Mouse (Mus musculus) erythroblast, embryonic 14.5 days (primary cell): ENCODE data around the gene Efl1. TPM values are rescaled to one million over a fixed set of nuclear protein-coding genes. Genes with fewer than 3 reads are reported as not detected.

Experiments
- H3K27me3 ChIP-seq: 2 replicates; pipeline ENCODE4 v1.6.1; 2012; ENCODE audit warnings: inconsistent platforms; ENCODE audit not compliant: control insufficient read depth
- H3K36me3 ChIP-seq: 2 replicates; pipeline ENCODE4 v1.6.1; 2012; ENCODE audit warnings: mild to moderate bottlenecking, inconsistent platforms; ENCODE audit not compliant: control insufficient read depth
- H3K4me1 ChIP-seq: 2 replicates; pipeline ENCODE4 v1.6.1; 2012; ENCODE audit warnings: inconsistent platforms; ENCODE audit not compliant: control insufficient read depth
- H3K4me3 ChIP-seq: replicated peaks from 2 replicates; pipeline ENCODE3; 2012; ENCODE audit warnings: moderate library complexity, mild to moderate bottlenecking, inconsistent platforms
- H3K9me3 ChIP-seq: 2 replicates; pipeline ENCODE4 v1.6.1; 2012; ENCODE audit warnings: low read length, inconsistent platforms, mixed read lengths; ENCODE audit not compliant: control insufficient read depth
- GATA1 ChIP-seq: IDR thresholded peaks from 2 replicates; pipeline ENCODE4 v1.6.1; 2012; ENCODE audit warnings: low read length, inconsistent platforms, mixed read lengths
- TAL1 ChIP-seq: IDR thresholded peaks from 3 replicates; pipeline ENCODE4 v1.6.1; 2012; ENCODE audit warnings: low read length, inconsistent platforms, mixed read lengths
- polyA plus RNA-seq: library from polyadenylated mRNA; stranded (reverse); fragments of >175 nt; gene quantifications from 2 replicates; pipeline ENCODE4 v1.2.3, GENCODE M21; 2012

Gene Efl1
- polyA plus RNA-seq, 1 experiment: 0.15 TPM

GRCm38 (mm10) chr7:82772481-82772880 is 124.1 kb downstream of the Efl1 start:
- Histone ChIP-seq H3K36me3 (peaks cover 6% of the 10 kb centered on the region), H3K4me3 (no peak overlapping the region), H3K4me1 (peaks cover 2% of the 10 kb centered on the region), H3K27me3 (no peaks in the 10 kb centered on the region; the same call in 1 of the 2 replicates), H3K9me3 (peaks cover 8% of the 10 kb centered on the region)
- no peak for TF ChIP-seq GATA1
- no peak for TF ChIP-seq TAL1

- H3K36me3 ChIP-seq: peaks cover 8% of the 10 kb centered on the region
- no peak overlapping the region for H3K4me3 ChIP-seq
- no peaks in the 10 kb centered on the region; the same call in 1 of the 2 replicates for H3K27me3 ChIP-seq
- H3K4me1 ChIP-seq: peaks cover 2% of the 10 kb centered on the region
- no peak for TF ChIP-seq TAL1
- TF ChIP-seq GATA1: no peak
- peaks cover 8% of the 10 kb centered on the region for H3K9me3 ChIP-seq
Measured at GRCm38 (mm10) chr7:82773150-82773549, 124.7 kb downstream of the Efl1 start.

- H3K27me3 ChIP-seq: no peaks in the 10 kb centered on the region; the same call in 1 of the 2 replicates
- H3K9me3 ChIP-seq: peaks cover 8% of the 10 kb centered on the region
- H3K4me3 ChIP-seq: no peak overlapping the region
- peaks cover 9% of the 10 kb centered on the region for H3K36me3 ChIP-seq
- H3K4me1 ChIP-seq: peaks cover 2% of the 10 kb centered on the region
- TF ChIP-seq GATA1 (no peak), TAL1 (no peak)
Measured at GRCm38 (mm10) chr7:82773884-82774283, 125.5 kb downstream of the Efl1 start.

- peaks cover 2% of the 10 kb centered on the region for H3K4me1 ChIP-seq
- no peaks in the 10 kb centered on the region; the same call in 1 of the 2 replicates for H3K27me3 ChIP-seq
- peaks cover 11% of the 10 kb centered on the region for H3K36me3 ChIP-seq
- H3K9me3 ChIP-seq: peaks cover 8% of the 10 kb centered on the region
- no peak overlapping the region for H3K4me3 ChIP-seq
- TF ChIP-seq TAL1: no peak
- no peak for TF ChIP-seq GATA1
Measured at GRCm38 (mm10) chr7:82775090-82775489, 126.7 kb downstream of the Efl1 start.

- Histone ChIP-seq H3K27me3 (no peaks in the 10 kb centered on the region), H3K9me3 (no peaks in the 10 kb centered on the region), H3K4me1 (no peaks in the 10 kb centered on the region), H3K36me3 (peaks cover 3% of the 10 kb centered on the region; the same call in 1 of the 2 replicates), H3K4me3 (no peak overlapping the region)
- TF ChIP-seq GATA1 (no peak), TAL1 (no peak)
Measured at GRCm38 (mm10) chr7:82783071-82783470, 134.7 kb downstream of the Efl1 start.

GRCm38 (mm10) chr7:82783693-82784092 is 135.3 kb downstream of the Efl1 start:
- H3K27me3 ChIP-seq: no peaks in the 10 kb centered on the region
- H3K4me1 ChIP-seq: no peaks in the 10 kb centered on the region
- no peak overlapping the region for H3K4me3 ChIP-seq
- TF ChIP-seq TAL1 (no peak), GATA1 (no peak)
- H3K9me3 ChIP-seq: no peaks in the 10 kb centered on the region
- H3K36me3 ChIP-seq: peaks cover 3% of the 10 kb centered on the region; the same call in 1 of the 2 replicates

GRCm38 (mm10) chr7:82785335-82785934 is 137.0 kb downstream of the Efl1 start:
- Histone ChIP-seq H3K9me3 (no peaks in the 10 kb centered on the region), H3K4me1 (no peaks in the 10 kb centered on the region), H3K36me3 (no peaks in the 10 kb centered on the region), H3K4me3 (no peak overlapping the region), H3K27me3 (no peaks in the 10 kb centered on the region)
- no peak for TF ChIP-seq TAL1
- no peak for TF ChIP-seq GATA1

GRCm38 (mm10) chr7:82785970-82786647 is 137.7 kb downstream of the Efl1 start:
- no peaks in the 10 kb centered on the region for H3K27me3 ChIP-seq
- H3K4me3 ChIP-seq: no peak overlapping the region
- H3K36me3 ChIP-seq: no peaks in the 10 kb centered on the region
- no peaks in the 10 kb centered on the region for H3K4me1 ChIP-seq
- no peaks in the 10 kb centered on the region for H3K9me3 ChIP-seq
- TF ChIP-seq GATA1: no peak
- TF ChIP-seq TAL1: no peak

- TF ChIP-seq GATA1 (no peak), TAL1 (no peak)
- Histone ChIP-seq H3K9me3 (no peaks in the 10 kb centered on the region), H3K27me3 (no peaks in the 10 kb centered on the region), H3K4me1 (no peaks in the 10 kb centered on the region), H3K4me3 (no peak overlapping the region), H3K36me3 (no peaks in the 10 kb centered on the region)
Measured at GRCm38 (mm10) chr7:82792644-82793043, 144.2 kb downstream of the Efl1 start.
